Mouse (Mus musculus) small intestine, adult 2 months (tissue): ENCODE measurements around the gene Duxbl2.
"Not testable (repeated sequence)": the region's sequence is repeated elsewhere in the genome, so short reads cannot be mapped to it uniquely, and the experiment has no call there.

Experiments
- CTCF ChIP-seq: fragments of 200-500 bp; IDR thresholded peaks from 2 replicates; pipeline ENCODE4 v1.5.1; 2012; ENCODE audit warnings: low read depth, mild to moderate bottlenecking, control low read depth, inconsistent platforms, low read length, moderate library complexity, mixed read lengths; ENCODE audit not compliant: insufficient replicate concordance, insufficient read length; ENCODE audit errors: extremely low read depth
- POLR2A ChIP-seq: fragments of 200-500 bp; IDR thresholded peaks from 2 replicates; pipeline ENCODE4 v1.6.1; 2012; ENCODE audit warnings: low read depth, mild to moderate bottlenecking, control low read depth, inconsistent platforms, low read length, moderate library complexity

DNA sequence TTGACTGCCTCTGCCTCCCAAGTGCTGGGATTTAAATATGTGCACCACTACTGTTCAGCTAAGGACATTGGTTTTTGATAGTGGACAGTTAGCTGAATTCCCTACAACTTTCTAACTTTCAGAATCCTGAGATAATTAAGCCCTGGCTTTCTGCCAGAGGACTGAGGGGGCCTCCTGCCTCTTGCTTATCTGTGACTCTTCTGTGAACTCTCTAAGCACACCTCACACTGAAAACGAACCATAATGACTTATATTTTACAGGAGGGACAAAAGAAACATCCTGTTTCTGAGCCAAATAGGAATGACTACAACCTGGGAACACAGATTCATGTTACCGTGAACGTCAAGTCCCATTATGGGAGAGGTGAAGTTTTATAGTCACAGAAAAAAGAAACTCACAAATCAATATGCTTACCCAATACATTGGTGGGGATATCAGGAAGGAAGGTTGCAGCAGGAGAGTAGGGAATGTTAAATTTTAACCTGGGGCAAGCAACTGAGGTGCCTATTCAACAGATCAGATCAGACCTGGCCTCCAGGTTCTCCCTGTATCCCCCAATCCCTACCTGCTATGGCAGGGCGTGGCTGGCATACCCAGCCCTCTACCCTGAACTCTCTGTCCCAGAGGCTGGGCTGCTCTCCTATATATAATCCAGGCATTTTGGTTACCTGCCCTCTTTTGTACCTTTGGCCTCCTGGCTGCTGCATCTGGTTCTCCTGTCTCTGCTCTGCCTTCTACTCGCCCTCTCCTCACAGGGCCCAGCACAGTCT is 41.3 kb upstream of the Duxbl2 start:
- TF ChIP-seq POLR2A, CTCF: not testable (repeated sequence)
